Mouse (Mus musculus): Measurements from ENCODE around the gene Fosl1. TPM values are rescaled to one million over a fixed set of nuclear protein-coding genes. Genes with fewer than 3 reads are reported as not detected.
"Not testable (repeated sequence)": the region's sequence is repeated elsewhere in the genome, so short reads cannot be mapped to it uniquely, and the experiment has no call there.

Fosl1 gene
- polyA plus RNA-seq, 1 experiment from 2014 or later, result 0.59 TPM

GRCm38 (mm10) chr19:5488878-5489571, 41.7 kb downstream of the Fosl1 start:
- under 1% methylated on average over 26 of the region's 26 CpGs for WGBS

GRCm38 (mm10) chr19:5489721-5490120, 42.4 kb downstream of the Fosl1 start:
- peak overlapping the region; percentile 99 for H3K27ac ChIP-seq (replicated peaks)
- peak overlapping the region; percentile 87 for H3K4me2 ChIP-seq
- peaks cover 56% of the 10 kb centered on the region for H3K4me1 ChIP-seq (replicated peaks)
- peak overlapping the region; percentile 99 for H3K4me3 ChIP-seq
- not testable (repeated sequence) for H3K9me3 ChIP-seq; ATAC-seq (ENCODE audit: low read depth); H3K27me3 ChIP-seq
- H3K36me3 ChIP-seq, result peaks cover 46% of the 10 kb centered on the region
- peak overlapping the region; percentile 98; the same call in 1 of the 2 replicates for H3K9ac ChIP-seq
- WGBS, result 57% methylated on average over 10 of the region's 10 CpGs

More at GRCm38 (mm10) chr19:5488878-5489571, 41.7 kb downstream of the Fosl1 start:
- H3K9ac ChIP-seq, result peak overlapping the region; percentile 77
- no peaks in the 10 kb centered on the region for H3K27me3 ChIP-seq
- H3K4me3 ChIP-seq, result peak overlapping the region; percentile 55
- H3K4me2 ChIP-seq, result peak overlapping the region; percentile 87
- H3K36me3 ChIP-seq, result peaks cover 46% of the 10 kb centered on the region
- H3K9me3 ChIP-seq, result no peaks in the 10 kb centered on the region
- peak overlapping the region; percentile 99 for H3K27ac ChIP-seq (replicated peaks)
- H3K4me1 ChIP-seq (replicated peaks), result peaks cover 54% of the 10 kb centered on the region
- ATAC-seq (ENCODE audit: low read depth), result peak; percentile 79

- Histone ChIP-seq H3K9me3 (no peaks in the 10 kb centered on the region), H3K27ac (replicated peaks) (peak within 1 kb of the TSS; percentile 99), H3K4me1 (replicated peaks) (peaks cover 56% of the 10 kb centered on the region), H3K36me3 (peaks cover 45% of the 10 kb centered on the region), H3K4me3 (peak within 1 kb of the TSS; percentile 99), H3K27me3 (no peaks in the 10 kb centered on the region), H3K9ac (peak within 1 kb of the TSS; percentile 98), H3K4me2 (peak within 1 kb of the TSS; percentile 87)
- under 1% methylated on average over 61 of the region's 62 CpGs for WGBS
- peak; percentile 68 for ATAC-seq (ENCODE audit: low read depth)
Observed at GRCm38 (mm10) chr19:5490313-5490897, 43.1 kb downstream of the Fosl1 start, which contains the start of gene Cfl1. Gene Cfl1, plus strand, starts transcription at chr19:5490455.

- Histone ChIP-seq H3K4me1 (replicated peaks) (peaks cover 55% of the 10 kb centered on the region), H3K27me3 (no peaks in the 10 kb centered on the region), H3K36me3 (peaks cover 45% of the 10 kb centered on the region), H3K9ac (peak overlapping the region; percentile 98), H3K27ac (replicated peaks) (peak overlapping the region; percentile 99), H3K4me2 (peak overlapping the region; percentile 87), H3K9me3 (no peaks in the 10 kb centered on the region), H3K4me3 (peak overlapping the region; percentile 99)
- WGBS, result under 1% methylated on average over 58 of the region's 59 CpGs
- peak; percentile 29 for ATAC-seq (ENCODE audit: low read depth)
Observed at GRCm38 (mm10) chr19:5490898-5491708, 43.8 kb downstream of the Fosl1 start.

GRCm38 (mm10) chr19:5492641-5493040, 45.3 kb downstream of the Fosl1 start:
- no peak overlapping the region for H3K27ac ChIP-seq (replicated peaks)
- peaks cover 39% of the 10 kb centered on the region for H3K4me1 ChIP-seq (replicated peaks)
- H3K27me3 ChIP-seq, result no peaks in the 10 kb centered on the region
- peak overlapping the region; percentile 87 for H3K4me2 ChIP-seq
- 81% methylated on average over 4 of the region's 4 CpGs for WGBS
- ATAC-seq (ENCODE audit: low read depth), result no peak
- H3K4me3 ChIP-seq, result peak overlapping the region; percentile 99
- H3K9ac ChIP-seq, result no peak overlapping the region
- peaks cover 55% of the 10 kb centered on the region for H3K36me3 ChIP-seq
- H3K9me3 ChIP-seq, result no peaks in the 10 kb centered on the region

- not testable (repeated sequence) for ATAC-seq (ENCODE audit: low read depth); H3K4me2 ChIP-seq; H3K27ac ChIP-seq (replicated peaks); H3K9ac ChIP-seq; H3K27me3 ChIP-seq; H3K4me3 ChIP-seq; H3K9me3 ChIP-seq
- WGBS, result 62% methylated on average over 9 of the region's 9 CpGs
- Histone ChIP-seq H3K36me3 (peaks cover 62% of the 10 kb centered on the region), H3K4me1 (replicated peaks) (peaks cover 39% of the 10 kb centered on the region)
Observed at GRCm38 (mm10) chr19:5493301-5493721, 46.0 kb downstream of the Fosl1 start.

GRCm38 (mm10) chr19:5494314-5494713, 47.0 kb downstream of the Fosl1 start:
- Histone ChIP-seq H3K36me3 (peaks cover 65% of the 10 kb centered on the region), H3K27me3 (no peaks in the 10 kb centered on the region), H3K27ac (replicated peaks) (no peak overlapping the region), H3K9ac (no peak overlapping the region), H3K9me3 (no peaks in the 10 kb centered on the region), H3K4me3 (no peak overlapping the region), H3K4me2 (no peak overlapping the region), H3K4me1 (replicated peaks) (peaks cover 29% of the 10 kb centered on the region)
- WGBS, result 89% methylated on average over 3 of the region's 3 CpGs
- ATAC-seq (ENCODE audit: low read depth), result no peak

- Histone ChIP-seq H3K27ac (replicated peaks) (no peak overlapping the region), H3K9ac (no peak overlapping the region), H3K27me3 (no peaks in the 10 kb centered on the region), H3K4me1 (replicated peaks) (peaks cover 21% of the 10 kb centered on the region), H3K4me2 (no peak overlapping the region), H3K4me3 (no peak overlapping the region), H3K9me3 (no peaks in the 10 kb centered on the region), H3K36me3 (peaks cover 65% of the 10 kb centered on the region)
- WGBS, result 82% methylated on average over 12 of the region's 12 CpGs
- ATAC-seq (ENCODE audit: low read depth), result no peak
Observed at GRCm38 (mm10) chr19:5495353-5496051, 48.2 kb downstream of the Fosl1 start.

- Histone ChIP-seq H3K27ac (replicated peaks) (no peak overlapping the region), H3K4me2 (no peak overlapping the region), H3K9ac (no peak overlapping the region), H3K9me3 (no peaks in the 10 kb centered on the region), H3K27me3 (no peaks in the 10 kb centered on the region), H3K36me3 (peaks cover 65% of the 10 kb centered on the region), H3K4me3 (no peak overlapping the region), H3K4me1 (replicated peaks) (peaks cover 21% of the 10 kb centered on the region)
- ATAC-seq (ENCODE audit: low read depth), result no peak
- WGBS, result 86% methylated on average over 16 of the region's 16 CpGs
Observed at GRCm38 (mm10) chr19:5496052-5496370, 48.7 kb downstream of the Fosl1 start.

GRCm38 (mm10) chr19:5500330-5500875, 53.1 kb downstream of the Fosl1 start:
- Histone ChIP-seq H3K4me3 (no peak overlapping the region), H3K9ac (no peak overlapping the region), H3K4me1 (replicated peaks) (no peaks in the 10 kb centered on the region), H3K9me3 (no peaks in the 10 kb centered on the region), H3K27me3 (no peaks in the 10 kb centered on the region), H3K36me3 (peaks cover 45% of the 10 kb centered on the region), H3K27ac (replicated peaks) (no peak overlapping the region), H3K4me2 (no peak overlapping the region)
- 89% methylated on average over 2 of the region's 2 CpGs for WGBS
- ATAC-seq (ENCODE audit: low read depth), result no peak

- Histone ChIP-seq H3K4me3 (no peak within 1 kb of the TSS), H3K4me1 (replicated peaks) (peaks cover 8% of the 10 kb centered on the region), H3K36me3 (peaks cover 13% of the 10 kb centered on the region), H3K4me2 (no peak within 1 kb of the TSS), H3K9ac (no peak within 1 kb of the TSS), H3K27ac (replicated peaks) (no peak within 1 kb of the TSS), H3K9me3 (no peaks in the 10 kb centered on the region), H3K27me3 (no peaks in the 10 kb centered on the region)
- 59% methylated on average over 17 of the region's 17 CpGs for WGBS
- no peak for ATAC-seq (ENCODE audit: low read depth)
Observed at GRCm38 (mm10) chr19:5503687-5504086, 56.3 kb downstream of the Fosl1 start, which contains the start of gene 1700020D05Rik. Gene 1700020D05Rik, minus strand, starts transcription at chr19:5503787.

Measured in neural tube, embryonic 13.5 days (tissue).